Mouse (Mus musculus): ENCODE results near the gene Slain2. TPM values are rescaled to one million over a fixed set of nuclear protein-coding genes. Genes with fewer than 3 reads are reported as not detected.

The Slain2 gene
- polyA plus RNA-seq, 1 experiment from 2014 or later: 26.7 TPM

- WGBS: 75% methylated on average over 4 of the region's 4 CpGs
- ATAC-seq (replicated peaks; ENCODE audit: insufficient number of reproducible peaks, low FRiP score, low TSS enrichment, low read depth): no peak
- H3K9me3 ChIP-seq (replicated peaks; ENCODE audit: control insufficient read depth, low read length): no peaks in the 10 kb centered on the region
- DNase-seq (ENCODE audit: low spot score): no peak
- no peak overlapping the region for H3K9ac ChIP-seq (replicated peaks; ENCODE audit: low read length)
- no peak overlapping the region for H3K4me3 ChIP-seq (ENCODE audit: low read depth, low read length)
- no peaks in the 10 kb centered on the region for H3K4me1 ChIP-seq (ENCODE audit: control insufficient read depth, insufficient read depth, low read length)
- no peaks in the 10 kb centered on the region for H3K27me3 ChIP-seq (ENCODE audit: control insufficient read depth, insufficient read depth, low read length)
- no peak overlapping the region for H3K4me2 ChIP-seq (ENCODE audit: low read depth, low read length)
- peaks cover 3% of the 10 kb centered on the region; the same call in 1 of the 2 replicates for H3K36me3 ChIP-seq (replicated peaks; ENCODE audit: control insufficient read depth, insufficient read depth, low read depth, low read length)
- no peak overlapping the region for H3K27ac ChIP-seq (replicated peaks; ENCODE audit: low read depth, low read length)
Observed at GRCm38 (mm10) chr5:72972435-72972834, 58.3 kb downstream of the Slain2 start.

GRCm38 (mm10) chr5:72972934-72973333, 58.8 kb downstream of the Slain2 start:
- no peak overlapping the region for H3K9ac ChIP-seq (replicated peaks; ENCODE audit: low read length)
- no peak overlapping the region for H3K4me2 ChIP-seq (ENCODE audit: low read depth, low read length)
- peaks cover 3% of the 10 kb centered on the region; the same call in 1 of the 2 replicates for H3K36me3 ChIP-seq (replicated peaks; ENCODE audit: control insufficient read depth, insufficient read depth, low read depth, low read length)
- H3K9me3 ChIP-seq (replicated peaks; ENCODE audit: control insufficient read depth, low read length): no peaks in the 10 kb centered on the region
- H3K4me3 ChIP-seq (ENCODE audit: low read depth, low read length): no peak overlapping the region
- 62% methylated on average over 5 of the region's 5 CpGs for WGBS
- ATAC-seq (replicated peaks; ENCODE audit: insufficient number of reproducible peaks, low FRiP score, low TSS enrichment, low read depth): no peak
- H3K27me3 ChIP-seq (ENCODE audit: control insufficient read depth, insufficient read depth, low read length): no peaks in the 10 kb centered on the region
- no peak overlapping the region for H3K27ac ChIP-seq (replicated peaks; ENCODE audit: low read depth, low read length)
- H3K4me1 ChIP-seq (ENCODE audit: control insufficient read depth, insufficient read depth, low read length): no peaks in the 10 kb centered on the region
- no peak for DNase-seq (ENCODE audit: low spot score)

- Histone ChIP-seq H3K4me2 (ENCODE audit: low read depth, low read length) (no peak within 1 kb of the TSS), H3K9ac (replicated peaks; ENCODE audit: low read length) (no peak within 1 kb of the TSS), H3K9me3 (replicated peaks; ENCODE audit: control insufficient read depth, low read length) (no peaks in the 10 kb centered on the region), H3K27ac (replicated peaks; ENCODE audit: low read depth, low read length) (no peak within 1 kb of the TSS), H3K36me3 (replicated peaks; ENCODE audit: control insufficient read depth, insufficient read depth, low read depth, low read length) (no peaks in the 10 kb centered on the region; the same call in 1 of the 2 replicates), H3K4me3 (ENCODE audit: low read depth, low read length) (no peak within 1 kb of the TSS), H3K4me1 (ENCODE audit: control insufficient read depth, insufficient read depth, low read length) (no peaks in the 10 kb centered on the region), H3K27me3 (ENCODE audit: control insufficient read depth, insufficient read depth, low read length) (no peaks in the 10 kb centered on the region)
- no peak for ATAC-seq (replicated peaks; ENCODE audit: insufficient number of reproducible peaks, low FRiP score, low TSS enrichment, low read depth)
- no peak for DNase-seq (ENCODE audit: low spot score)
- 95% methylated on average over 7 of the region's 7 CpGs for WGBS
Observed at GRCm38 (mm10) chr5:72974602-72975001, 60.5 kb downstream of the Slain2 start, which contains the start of gene Gm10135. TSS of gene Gm10135 (minus strand) at chr5:72974702.

- H3K9me3 ChIP-seq (replicated peaks; ENCODE audit: control insufficient read depth, low read length): no peaks in the 10 kb centered on the region
- no peaks in the 10 kb centered on the region for H3K27me3 ChIP-seq (ENCODE audit: control insufficient read depth, insufficient read depth, low read length)
- no peaks in the 10 kb centered on the region; the same call in 1 of the 2 replicates for H3K36me3 ChIP-seq (replicated peaks; ENCODE audit: control insufficient read depth, insufficient read depth, low read depth, low read length)
- DNase-seq (ENCODE audit: low spot score): no peak
- H3K4me2 ChIP-seq (ENCODE audit: low read depth, low read length): no peak overlapping the region
- no peak for ATAC-seq (replicated peaks; ENCODE audit: insufficient number of reproducible peaks, low FRiP score, low TSS enrichment, low read depth)
- no peak overlapping the region for H3K9ac ChIP-seq (replicated peaks; ENCODE audit: low read length)
- no peak overlapping the region for H3K4me3 ChIP-seq (ENCODE audit: low read depth, low read length)
- no peak overlapping the region for H3K27ac ChIP-seq (replicated peaks; ENCODE audit: low read depth, low read length)
- WGBS: 90% methylated on average over 6 of the region's 6 CpGs
- H3K4me1 ChIP-seq (ENCODE audit: control insufficient read depth, insufficient read depth, low read length): no peaks in the 10 kb centered on the region
Observed at GRCm38 (mm10) chr5:72975996-72976395, 61.9 kb downstream of the Slain2 start.

GRCm38 (mm10) chr5:72976539-72976938, 62.4 kb downstream of the Slain2 start:
- Histone ChIP-seq H3K9ac (replicated peaks; ENCODE audit: low read length) (no peak overlapping the region), H3K27ac (replicated peaks; ENCODE audit: low read depth, low read length) (no peak overlapping the region), H3K4me2 (ENCODE audit: low read depth, low read length) (no peak overlapping the region), H3K27me3 (ENCODE audit: control insufficient read depth, insufficient read depth, low read length) (no peaks in the 10 kb centered on the region), H3K4me3 (ENCODE audit: low read depth, low read length) (no peak overlapping the region), H3K4me1 (ENCODE audit: control insufficient read depth, insufficient read depth, low read length) (no peaks in the 10 kb centered on the region), H3K36me3 (replicated peaks; ENCODE audit: control insufficient read depth, insufficient read depth, low read depth, low read length) (no peaks in the 10 kb centered on the region; the same call in 1 of the 2 replicates), H3K9me3 (replicated peaks; ENCODE audit: control insufficient read depth, low read length) (no peaks in the 10 kb centered on the region)
- 89% methylated on average over 4 of the region's 4 CpGs for WGBS
- ATAC-seq (replicated peaks; ENCODE audit: insufficient number of reproducible peaks, low FRiP score, low TSS enrichment, low read depth) (no peak), DNase-seq (ENCODE audit: low spot score) (no peak)

GRCm38 (mm10) chr5:72984091-72984490, 70.0 kb downstream of the Slain2 start:
- WGBS: 1% methylated on average over 2 of the region's 2 CpGs
- ATAC-seq (replicated peaks; ENCODE audit: insufficient number of reproducible peaks, low FRiP score, low TSS enrichment, low read depth): no peak
- H3K36me3 ChIP-seq (replicated peaks; ENCODE audit: control insufficient read depth, insufficient read depth, low read depth, low read length): no peaks in the 10 kb centered on the region

GRCm38 (mm10) chr5:72987786-72988185, 73.7 kb downstream of the Slain2 start:
- H3K9ac ChIP-seq (replicated peaks; ENCODE audit: low read length): no peak overlapping the region
- H3K4me1 ChIP-seq (ENCODE audit: control insufficient read depth, insufficient read depth, low read length): no peaks in the 10 kb centered on the region
- 85% methylated on average over 7 of the region's 7 CpGs for WGBS
- no peak overlapping the region for H3K4me2 ChIP-seq (ENCODE audit: low read depth, low read length)
- DNase-seq (ENCODE audit: low spot score) (no peak), ATAC-seq (replicated peaks; ENCODE audit: insufficient number of reproducible peaks, low FRiP score, low TSS enrichment, low read depth) (no peak)
- H3K27me3 ChIP-seq (ENCODE audit: control insufficient read depth, insufficient read depth, low read length): no peaks in the 10 kb centered on the region
- H3K4me3 ChIP-seq (ENCODE audit: low read depth, low read length): no peak overlapping the region
- H3K9me3 ChIP-seq (replicated peaks; ENCODE audit: control insufficient read depth, low read length): no peaks in the 10 kb centered on the region
- no peak overlapping the region for H3K27ac ChIP-seq (replicated peaks; ENCODE audit: low read depth, low read length)
- no peaks in the 10 kb centered on the region for H3K36me3 ChIP-seq (replicated peaks; ENCODE audit: control insufficient read depth, insufficient read depth, low read depth, low read length)

More at GRCm38 (mm10) chr5:72984091-72984490, 70.0 kb downstream of the Slain2 start:
- H3K4me3 ChIP-seq (ENCODE audit: low read depth, low read length): no peak overlapping the region
- no peak overlapping the region for H3K27ac ChIP-seq (replicated peaks; ENCODE audit: low read depth, low read length)
- peak; percentile 88 for DNase-seq (ENCODE audit: low spot score)
- H3K4me2 ChIP-seq (ENCODE audit: low read depth, low read length): no peak overlapping the region
- no peak overlapping the region for H3K9ac ChIP-seq (replicated peaks; ENCODE audit: low read length)
- H3K9me3 ChIP-seq (replicated peaks; ENCODE audit: control insufficient read depth, low read length): no peaks in the 10 kb centered on the region
- H3K4me1 ChIP-seq (ENCODE audit: control insufficient read depth, insufficient read depth, low read length): no peaks in the 10 kb centered on the region
- no peaks in the 10 kb centered on the region for H3K27me3 ChIP-seq (ENCODE audit: control insufficient read depth, insufficient read depth, low read length)

GRCm38 (mm10) chr5:72989756-72990155, 75.7 kb downstream of the Slain2 start:
- Histone ChIP-seq H3K4me3 (ENCODE audit: low read depth, low read length) (no peak overlapping the region), H3K27ac (replicated peaks; ENCODE audit: low read depth, low read length) (no peak overlapping the region), H3K27me3 (ENCODE audit: control insufficient read depth, insufficient read depth, low read length) (no peaks in the 10 kb centered on the region), H3K4me1 (ENCODE audit: control insufficient read depth, insufficient read depth, low read length) (no peaks in the 10 kb centered on the region), H3K36me3 (replicated peaks; ENCODE audit: control insufficient read depth, insufficient read depth, low read depth, low read length) (no peaks in the 10 kb centered on the region), H3K9me3 (replicated peaks; ENCODE audit: control insufficient read depth, low read length) (no peaks in the 10 kb centered on the region), H3K4me2 (ENCODE audit: low read depth, low read length) (no peak overlapping the region), H3K9ac (replicated peaks; ENCODE audit: low read length) (no peak overlapping the region)
- DNase-seq (ENCODE audit: low spot score): no peak
- 70% methylated on average over 8 of the region's 8 CpGs for WGBS
- ATAC-seq (replicated peaks; ENCODE audit: insufficient number of reproducible peaks, low FRiP score, low TSS enrichment, low read depth): no peak

Data from embryonic facial prominence, embryonic 11.5 days (tissue).